Mouse (Mus musculus) CD4-positive helper T cell, adult 2 months (primary cell): ENCODE data around the gene Adcy2.

Experiments
- DNase-seq: peaks from one replicate; pipeline ENCODE4 v3.0.0-alpha.2; 2012; ENCODE audit warnings: low read depth, missing footprints, low spot score

The Adcy2 gene

DNA sequence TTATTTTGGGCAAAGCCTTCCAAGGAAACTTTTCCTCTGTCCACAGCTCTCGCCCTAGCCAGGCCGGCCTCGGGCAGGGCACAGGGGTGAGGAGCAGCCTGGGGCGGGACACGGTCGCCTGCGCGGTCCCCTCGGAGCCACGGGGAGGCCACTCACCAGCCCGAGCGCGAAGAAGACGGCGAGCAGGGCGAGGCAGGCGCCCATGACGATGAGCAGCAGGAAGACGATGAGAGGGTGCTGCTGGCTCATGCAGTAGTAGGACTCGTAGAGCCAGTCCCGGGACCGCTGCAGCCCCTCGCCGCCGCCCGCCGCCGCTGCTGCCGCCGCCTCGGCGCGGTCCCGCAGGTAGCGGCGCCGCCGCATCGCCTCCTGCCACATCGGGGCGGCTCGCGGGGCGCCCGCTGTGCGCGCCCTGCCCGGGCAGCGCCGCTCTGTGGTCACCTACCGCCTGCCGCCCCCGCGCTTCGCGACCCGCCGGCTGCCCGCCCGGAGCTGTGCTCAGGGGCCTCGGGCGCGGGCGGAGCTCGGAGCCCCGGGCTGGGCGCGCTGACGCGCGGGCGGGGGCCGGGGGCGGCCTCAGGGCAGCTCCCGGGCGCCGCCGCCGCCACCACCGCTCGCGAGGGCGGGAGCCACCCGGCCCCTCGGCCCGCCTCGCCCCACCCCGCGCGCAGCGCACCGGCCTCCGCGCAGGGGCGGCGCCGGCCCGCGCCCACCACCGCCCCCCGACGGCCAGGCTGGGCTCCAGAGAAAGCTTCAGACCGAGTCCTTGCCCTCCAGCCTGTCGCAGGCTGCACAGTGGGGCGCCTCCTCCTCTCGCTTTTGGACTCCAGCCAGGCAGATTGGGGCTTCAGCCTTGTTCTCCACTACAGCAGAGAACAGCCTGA lies at the start of gene Adcy2:
TSS of gene Adcy2 (minus strand) at position 624 of the 884 bp plus-strand sequence.
- DNase-seq: no peak

DNA sequence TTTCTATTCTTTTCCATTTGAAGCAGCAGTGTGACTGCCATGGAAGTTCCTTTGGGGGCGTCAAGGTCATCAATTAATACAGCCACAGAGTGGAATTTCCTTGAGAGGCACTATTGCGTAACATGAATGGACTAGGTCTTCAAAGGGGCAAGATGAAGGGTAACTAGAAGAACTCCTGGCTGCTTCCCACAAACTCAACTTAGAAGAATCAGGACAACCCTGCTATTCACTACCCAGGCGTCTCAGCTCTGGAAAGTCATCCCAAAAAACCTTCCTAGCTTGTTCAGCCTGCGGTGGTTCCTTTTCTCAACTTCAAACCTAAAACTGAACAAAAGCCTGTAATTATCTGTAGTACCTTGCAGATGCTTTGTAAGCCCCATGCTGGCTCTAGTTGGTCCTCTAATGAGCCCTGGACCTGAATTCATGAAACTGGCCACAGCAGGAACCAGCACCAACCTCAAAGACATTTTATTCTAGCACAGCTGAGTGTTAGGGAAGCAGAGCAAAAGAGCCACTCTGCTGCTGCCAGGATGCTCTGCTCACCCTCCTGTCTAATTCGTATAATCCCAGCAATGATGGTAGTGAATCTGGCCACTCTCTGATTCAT lies 37.8 kb upstream of the Adcy2 start:
- DNase-seq: no peak

DNA sequence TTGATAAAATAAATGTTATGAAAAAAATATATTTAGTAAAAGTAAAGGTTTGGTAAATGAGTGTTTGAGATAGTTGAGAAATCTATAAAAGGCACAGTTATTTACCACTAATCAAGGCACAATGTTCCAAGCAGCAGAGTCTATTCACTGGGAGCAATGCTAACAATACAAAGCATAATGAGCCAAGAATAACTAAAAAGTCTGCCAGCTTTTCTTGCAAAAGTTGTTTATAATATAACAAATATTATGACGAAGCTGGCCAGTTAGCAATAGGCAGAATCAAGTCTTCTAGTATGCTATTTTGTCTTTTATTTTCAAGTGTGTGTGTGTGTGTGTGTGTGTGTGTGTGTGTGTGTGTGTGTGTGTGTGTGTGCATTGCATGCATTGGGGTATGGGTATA lies 35.3 kb upstream of the Adcy2 start:
- DNase-seq: no peak

DNA sequence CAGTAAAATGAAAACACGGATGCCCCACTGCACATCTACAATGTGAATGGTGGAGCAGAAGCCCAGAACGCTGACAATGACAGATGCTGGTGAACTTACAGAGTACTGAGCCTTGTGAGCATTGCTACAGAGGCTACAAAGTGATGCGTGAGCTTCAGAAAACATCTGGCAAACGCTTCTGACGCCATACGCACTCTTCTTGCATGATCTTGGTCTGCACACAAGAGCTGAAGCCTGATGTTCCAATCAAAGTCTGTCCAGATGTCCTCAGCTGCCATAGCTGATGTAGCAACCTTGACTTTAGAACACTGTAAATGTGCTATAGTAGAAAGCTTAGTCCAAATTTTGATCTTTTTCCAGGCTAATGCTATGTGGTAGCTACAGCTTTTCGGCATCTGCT lies 34.2 kb upstream of the Adcy2 start:
- DNase-seq: no peak

DNA sequence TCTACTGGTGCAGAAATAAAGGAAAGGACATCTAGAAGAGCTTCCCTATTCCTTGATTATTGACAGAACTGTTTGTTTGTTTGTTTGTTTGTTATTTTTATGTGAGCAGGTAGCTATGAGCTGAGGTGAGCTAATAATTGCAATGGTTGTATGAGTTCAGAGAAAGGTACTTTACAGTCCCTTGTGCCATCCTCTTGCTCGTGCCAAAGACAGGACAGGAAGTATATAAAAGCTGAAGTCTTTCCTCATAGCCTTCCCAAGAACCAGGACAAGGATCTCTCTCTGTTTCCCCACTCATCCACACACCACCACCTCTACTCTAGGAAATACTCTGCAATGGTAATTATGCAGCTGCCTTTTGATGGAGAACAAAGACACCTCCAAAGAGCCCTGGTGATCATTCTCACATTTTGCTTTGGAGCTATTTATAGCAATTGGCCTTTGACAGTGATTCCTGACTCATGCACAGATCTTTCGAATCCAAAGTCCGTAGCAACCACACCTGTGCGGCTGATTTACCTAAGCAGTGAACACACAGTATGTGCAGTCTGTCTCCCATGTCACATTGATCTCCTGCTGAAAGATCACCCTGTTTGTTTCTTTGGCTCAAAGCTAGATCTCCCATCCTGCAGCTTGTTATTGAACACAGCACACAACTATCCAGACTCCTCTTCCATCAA lies 29.9 kb upstream of the Adcy2 start:
- DNase-seq: no peak

DNA sequence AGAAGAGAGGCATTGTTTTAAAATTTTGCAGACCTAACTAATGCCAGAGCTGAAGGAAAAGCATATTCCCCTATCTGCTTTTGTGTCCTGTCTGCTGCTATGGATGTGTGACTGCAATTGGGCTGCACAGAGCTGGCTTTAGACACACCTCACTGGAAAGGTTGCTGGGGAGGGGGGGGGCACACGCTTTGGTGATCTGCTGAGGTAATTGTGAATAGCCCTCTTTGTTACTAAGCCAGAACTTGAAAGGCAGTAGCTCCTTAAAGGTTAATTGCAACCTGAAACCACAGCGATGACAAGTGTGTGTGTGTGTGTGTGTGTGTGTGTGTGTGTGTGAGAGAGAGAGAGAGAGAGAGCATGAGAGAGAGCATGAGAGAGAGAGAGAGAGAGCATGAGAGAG lies 25.6 kb upstream of the Adcy2 start:
- DNase-seq: no peak

DNA sequence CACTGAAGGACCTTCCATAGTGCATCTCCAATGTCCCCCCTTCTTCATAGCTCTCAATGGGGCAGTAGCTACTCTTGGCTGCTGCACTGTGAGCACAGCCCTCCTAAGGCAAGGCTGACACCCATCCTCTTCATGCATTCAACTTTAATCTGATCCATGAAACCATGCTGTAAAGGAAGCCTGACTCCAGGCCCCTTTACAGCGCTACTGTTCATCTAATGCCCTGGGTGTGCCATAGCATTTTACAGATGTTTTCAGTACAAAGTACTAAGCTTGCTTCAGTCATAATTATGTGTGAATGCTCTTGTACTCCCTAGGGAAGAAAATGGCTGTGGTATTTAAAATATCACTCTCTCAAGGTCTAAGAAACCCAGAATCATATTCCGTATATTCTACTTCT lies 23.9 kb upstream of the Adcy2 start:
- DNase-seq: no peak

DNA sequence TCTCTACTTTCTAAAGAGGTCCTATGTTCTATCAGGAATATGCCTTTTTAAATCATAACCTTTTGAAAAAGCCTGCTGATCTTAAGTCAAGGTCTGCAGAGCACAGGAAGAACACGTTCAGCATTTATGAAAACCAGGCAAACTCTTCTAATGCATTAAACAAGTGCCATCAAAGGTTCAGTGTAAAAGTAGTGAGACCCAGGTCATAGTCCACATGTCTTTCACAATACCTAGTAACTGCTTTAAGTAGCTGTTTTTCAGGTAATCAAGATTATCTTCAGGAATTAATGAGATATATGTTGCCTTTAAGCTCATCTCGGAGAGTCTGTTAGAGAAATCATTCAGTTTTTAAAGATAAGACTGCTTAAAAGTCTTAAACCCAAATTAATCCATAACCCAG lies 21.2 kb upstream of the Adcy2 start:
- no peak for DNase-seq

DNA sequence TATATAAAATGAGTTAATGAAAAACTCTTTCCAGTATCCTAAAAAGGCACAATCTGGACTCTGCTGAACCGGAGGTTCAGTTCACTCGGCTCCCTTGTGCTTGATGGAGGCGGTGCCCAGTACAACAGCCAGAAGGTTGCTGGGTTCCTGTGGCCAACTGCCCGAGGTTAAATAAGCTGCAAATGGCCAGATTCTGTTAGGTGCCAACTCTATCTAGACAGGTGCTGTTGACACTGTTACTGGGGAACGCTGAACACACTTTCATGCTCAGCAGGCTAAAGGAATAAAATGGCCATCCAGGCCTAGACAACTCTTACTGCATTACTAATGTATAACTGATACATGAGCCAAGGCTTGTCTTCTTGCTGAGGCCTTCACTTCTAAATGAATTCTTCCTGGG lies 7.6 kb upstream of the Adcy2 start:
- no peak for DNase-seq

DNA sequence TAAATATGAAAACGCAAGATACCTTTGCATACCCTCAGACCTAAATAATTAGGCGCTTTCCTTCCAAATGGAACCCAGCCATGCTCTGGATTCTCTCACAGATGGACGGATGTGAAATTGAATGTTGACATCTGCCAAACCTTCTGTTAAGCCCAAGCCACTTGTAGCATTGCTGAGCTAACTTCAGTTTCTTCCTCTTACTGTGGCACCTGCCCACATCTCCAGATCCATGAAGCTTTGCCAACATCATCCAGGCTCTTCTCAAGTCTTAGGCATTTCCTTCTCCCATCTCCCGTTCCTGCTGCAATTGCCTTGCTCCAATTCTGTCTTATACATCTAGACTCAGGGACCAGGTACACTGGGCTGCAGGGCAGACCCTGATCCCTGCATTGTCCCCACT lies 6.8 kb upstream of the Adcy2 start:
- no peak for DNase-seq

DNA sequence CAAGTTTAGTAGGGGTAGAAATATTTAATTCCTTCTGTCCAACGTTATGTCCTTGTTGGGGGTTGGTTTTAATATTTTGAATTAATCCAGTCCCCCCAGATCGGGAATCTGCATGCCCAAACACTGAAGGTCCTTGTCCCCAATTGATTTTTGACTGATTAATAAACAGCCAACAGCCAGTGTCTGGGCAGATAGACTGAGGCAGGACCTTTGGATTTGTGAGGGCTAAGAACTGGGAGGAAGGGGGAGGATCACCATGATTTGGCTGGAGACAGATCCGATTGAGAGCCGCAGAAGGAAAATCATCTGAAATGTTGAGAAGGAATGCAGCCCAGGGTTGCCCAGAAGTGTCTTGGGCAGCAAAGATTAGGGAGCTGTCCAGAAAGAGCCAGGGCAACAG lies 5.1 kb upstream of the Adcy2 start:
- no peak for DNase-seq

DNA sequence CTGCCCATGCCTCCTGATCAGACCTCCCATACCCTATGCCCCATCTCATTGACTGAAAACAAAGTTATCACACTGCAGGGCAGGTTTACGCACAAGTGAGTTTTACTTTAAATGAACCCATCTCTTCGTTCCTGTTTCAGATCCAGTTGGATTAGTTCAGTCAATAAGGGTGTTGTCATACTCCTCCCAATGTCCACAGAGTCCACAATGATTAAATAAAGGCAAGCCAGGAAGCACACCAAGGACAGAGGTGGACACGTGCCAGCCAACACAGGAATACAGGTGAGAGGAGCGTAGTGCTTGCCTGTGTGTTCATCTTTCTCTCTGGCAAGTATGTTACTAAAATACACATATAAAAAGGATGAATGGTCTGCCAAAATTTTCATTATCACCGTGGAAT lies 3.3 kb upstream of the Adcy2 start:
- DNase-seq: no peak

DNA sequence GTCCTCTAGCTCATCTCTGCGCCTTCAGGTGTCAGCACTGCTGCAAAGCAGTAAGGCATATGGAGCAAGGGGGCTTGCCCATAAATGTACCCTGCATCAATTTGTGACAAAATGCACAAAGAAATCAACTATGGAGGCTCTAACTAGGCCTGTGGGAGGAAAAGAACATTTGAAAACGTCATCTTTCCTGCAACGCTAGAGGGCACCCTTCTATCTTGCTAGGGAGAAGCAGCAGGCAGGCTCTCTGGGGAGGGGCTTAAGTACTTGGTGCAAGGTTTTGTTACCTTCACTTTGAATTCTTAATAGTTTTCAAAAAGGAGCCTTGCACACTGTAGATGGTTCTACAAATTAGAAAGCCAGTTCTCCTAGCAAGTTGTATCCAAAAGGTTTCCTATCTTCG lies 2.8 kb upstream of the Adcy2 start:
- no peak for DNase-seq

DNA sequence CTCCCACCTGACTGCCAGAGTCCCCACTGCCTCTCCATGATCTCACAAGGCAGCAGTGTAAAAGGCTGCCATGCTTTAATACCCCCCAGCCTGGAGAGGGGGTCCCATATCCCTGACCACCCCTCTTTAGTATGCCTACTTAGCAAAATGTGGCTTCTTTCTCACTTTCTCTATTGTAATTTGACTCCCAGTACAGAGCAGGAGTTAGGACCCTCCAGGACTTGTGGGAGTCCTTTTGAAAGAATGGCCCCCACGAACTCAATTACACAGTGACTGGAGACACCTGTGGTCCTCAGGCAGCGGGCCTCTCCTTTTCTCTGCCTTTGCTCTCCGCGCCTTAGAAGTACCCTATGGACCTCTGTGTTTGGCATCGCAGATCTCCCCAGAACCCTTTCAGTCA lies 485 bp upstream of the Adcy2 start:
- no peak for DNase-seq

DNA sequence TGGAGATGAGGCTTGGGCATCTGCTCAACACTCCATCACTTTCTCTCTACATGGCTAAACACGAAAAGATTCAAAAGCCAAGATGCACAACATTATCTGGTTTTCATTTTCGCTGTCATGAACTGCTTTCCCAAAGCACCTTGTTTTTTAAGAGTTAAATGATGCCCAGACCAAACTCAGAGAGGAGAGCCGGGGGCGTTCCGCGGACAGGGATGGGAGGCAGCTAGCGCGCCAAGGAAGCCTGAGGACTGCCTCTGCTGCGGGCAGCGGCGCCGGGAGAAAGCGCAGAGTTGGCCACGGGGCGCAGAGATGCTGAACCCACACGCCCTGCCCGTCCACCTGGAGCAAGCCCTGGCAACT lies 803 bp downstream of the Adcy2 start:
- no peak for DNase-seq

DNA sequence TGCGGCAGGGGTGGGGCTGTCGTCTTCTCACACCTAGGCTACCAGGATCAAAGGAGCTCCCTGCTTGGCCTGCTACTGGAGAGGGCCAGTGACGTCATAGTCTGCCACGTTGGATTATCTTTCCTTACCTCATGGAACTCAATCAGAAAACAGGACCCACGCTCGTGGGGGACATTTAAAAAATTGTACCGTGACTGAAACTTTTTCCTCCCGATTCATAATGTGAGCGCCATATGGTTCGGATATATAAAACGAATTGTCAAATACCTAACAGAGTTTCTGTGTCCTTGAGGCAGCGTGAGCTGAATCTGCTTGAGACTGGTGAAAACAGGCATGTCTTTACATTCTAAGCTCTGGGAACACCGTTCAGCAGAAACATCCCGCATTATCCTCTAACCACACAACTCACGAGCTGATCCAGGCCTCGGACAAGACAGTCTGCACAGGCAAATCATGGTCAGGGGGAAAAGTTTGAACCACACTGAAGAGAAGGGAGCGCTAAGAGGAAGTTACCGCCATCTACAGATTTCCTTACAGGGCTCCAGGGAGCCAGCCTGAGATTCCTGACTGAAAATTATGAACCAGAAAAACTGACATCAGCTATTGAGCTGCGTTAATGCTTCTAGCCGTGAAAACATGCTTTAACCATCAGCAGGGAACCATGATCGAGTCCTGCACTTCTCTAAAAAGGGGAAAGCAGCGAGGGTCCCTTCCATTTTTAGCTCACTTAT lies 1.4 kb downstream of the Adcy2 start:
- no peak for DNase-seq

DNA sequence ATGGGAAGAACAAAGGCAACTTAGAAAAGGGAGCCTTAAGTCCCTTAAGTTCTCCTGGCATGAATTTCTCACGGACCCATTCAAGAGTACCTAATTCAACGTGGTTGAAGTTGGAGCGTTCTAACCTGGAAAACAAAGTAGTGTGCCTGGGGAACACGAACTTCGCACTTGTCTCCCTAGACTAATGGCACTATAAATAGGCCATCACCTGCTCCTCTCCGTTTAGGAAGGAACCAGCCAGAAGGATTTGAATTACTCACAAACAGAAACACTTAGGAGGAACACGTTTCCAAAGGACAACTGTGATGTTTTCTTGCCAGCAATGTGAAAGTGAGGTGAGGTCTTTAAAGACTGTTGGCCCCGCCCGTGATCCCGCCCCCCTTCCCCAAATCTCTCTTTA lies 2.0 kb downstream of the Adcy2 start:
- DNase-seq: no peak

DNA sequence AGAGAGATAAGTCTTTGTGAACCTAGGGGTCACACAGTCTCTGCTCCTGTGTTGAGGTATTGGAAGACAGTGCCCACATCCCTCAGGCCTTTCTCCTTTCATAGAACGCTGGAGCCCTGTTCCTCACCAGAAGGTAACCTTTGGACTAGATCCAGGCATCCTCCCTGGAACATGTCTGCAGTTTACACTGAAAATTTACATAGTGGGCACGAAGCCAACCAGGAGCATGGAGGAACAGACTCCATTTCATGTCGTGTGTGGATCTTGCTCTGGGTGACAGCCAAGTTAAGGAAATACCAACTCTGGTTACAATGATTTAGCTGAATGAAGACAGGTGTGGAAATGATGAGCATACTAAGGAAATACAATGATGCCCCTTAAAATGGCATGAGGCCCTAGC lies 2.7 kb downstream of the Adcy2 start:
- DNase-seq: no peak

DNA sequence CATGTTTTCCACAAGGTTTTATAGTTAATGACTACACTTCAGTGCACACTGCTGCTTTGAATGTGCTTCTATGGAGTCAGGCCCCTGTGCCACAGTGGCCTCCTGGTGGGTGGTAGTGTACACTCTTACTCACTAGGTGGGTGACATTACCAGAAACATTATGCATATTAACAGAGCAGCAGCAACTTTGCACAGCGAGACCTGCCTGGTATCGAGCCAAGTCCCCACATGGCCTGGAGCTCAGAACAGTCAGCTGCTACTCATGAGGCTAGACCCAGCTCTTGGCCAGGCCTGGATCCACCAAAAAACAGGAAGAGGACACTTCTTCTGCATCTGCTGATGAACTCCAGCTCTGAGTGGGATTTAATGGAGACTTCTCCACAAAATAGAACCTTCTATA lies 13.6 kb downstream of the Adcy2 start:
- DNase-seq: no peak

DNA sequence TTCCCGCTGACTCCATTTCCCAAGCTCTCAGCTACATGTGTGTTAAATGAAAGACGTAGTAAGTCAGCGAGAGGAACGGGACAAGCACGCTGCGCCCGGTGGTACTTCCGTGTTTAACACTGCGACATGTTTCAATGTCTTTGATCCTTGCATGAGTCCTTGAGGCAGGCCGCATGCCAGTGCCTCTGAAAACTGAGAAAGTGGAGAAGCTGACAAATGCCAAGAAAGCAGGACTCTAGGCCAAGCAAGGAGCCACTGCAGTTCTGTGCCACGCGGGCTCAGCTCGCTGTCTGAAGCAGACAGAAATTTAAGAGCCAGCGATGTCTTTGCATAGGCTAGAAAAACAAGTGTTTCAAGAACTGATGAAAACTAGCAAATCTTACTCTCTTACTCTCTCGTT lies 15.3 kb downstream of the Adcy2 start:
- no peak for DNase-seq

DNA sequence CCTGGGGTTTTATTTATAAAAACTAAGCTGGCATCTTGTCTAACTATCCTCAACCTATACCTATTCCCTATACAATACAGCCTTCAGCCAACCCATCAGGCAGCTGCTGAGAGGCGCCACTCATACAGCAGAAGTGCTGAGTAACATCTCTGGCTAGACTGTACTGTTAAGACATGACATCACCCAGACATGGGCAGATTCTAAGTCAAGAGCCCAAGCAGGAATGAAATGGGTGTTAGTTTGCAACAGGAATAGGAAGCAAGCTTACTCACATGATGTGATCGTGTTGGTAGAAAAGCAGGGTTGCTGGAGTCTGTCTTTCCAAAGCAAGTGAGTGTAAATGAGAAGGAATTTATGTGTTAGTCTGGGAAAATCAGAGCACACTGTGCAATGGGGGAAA lies 18.3 kb downstream of the Adcy2 start:
- DNase-seq: no peak

DNA sequence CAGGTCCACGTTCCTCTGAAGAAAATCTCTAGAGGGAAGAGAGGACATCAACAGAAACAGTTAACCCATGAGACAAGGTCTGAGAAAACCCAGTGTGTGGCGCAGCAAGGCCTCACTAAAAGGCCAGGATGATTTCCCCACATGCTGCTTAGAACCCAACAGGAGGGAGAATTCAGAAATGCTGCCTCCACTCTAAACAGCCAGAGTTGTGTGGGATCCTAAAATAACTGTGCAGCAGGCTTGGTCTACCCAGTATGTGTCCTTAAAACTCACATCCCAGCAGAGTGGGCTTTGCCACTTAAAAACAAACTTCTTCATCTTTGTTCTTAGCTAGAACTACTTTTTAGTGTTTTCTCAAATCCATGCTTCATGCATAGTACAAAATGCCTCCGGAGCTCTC lies 26.2 kb downstream of the Adcy2 start:
- DNase-seq: no peak
